In genomic region chr1:62435844-62436243, GRCm38 (mm10) we compare ENCODE assay signal across 17 mouse cellular contexts.
DNase-seq lines count a peak whose midpoint lies in the region; ATAC-seq and TF ChIP-seq lines count a peak whose summit lies in the region.
"Had no signal": no experiment of that assay in that cellular context is flagged by ENCODE, and none has a peak within 500 bp of the region (broad histone marks: within the 10 kb centered on the region; RNA-seq: fewer than 3 reads in every experiment).

No protein-coding gene starts in this region.

- no peak for ATAC-seq in hindbrain, embryonic 14.5 days (ENCODE audit: low FRiP score)
- no peak for ATAC-seq in hindbrain, embryonic 13.5 days (ENCODE audit: low FRiP score)
- ATAC-seq in embryonic facial prominence, embryonic 14.5 days (ENCODE audit: low read depth): no peak
- no peak for ATAC-seq in midbrain, embryonic 14.5 days (ENCODE audit: low FRiP score, low TSS enrichment)
- ATAC-seq: forebrain, embryonic 13.5 days; intestine, embryonic 16.5 days had no signal

- H3K27ac ChIP-seq in hindbrain, embryonic 14.5 days: no peak overlapping the region
- H3K27ac ChIP-seq in hindbrain, embryonic 13.5 days: no peak overlapping the region
- H3K27ac ChIP-seq in embryonic facial prominence, embryonic 14.5 days (replicated peaks; ENCODE audit: low read depth, low read length): peak overlapping the region; percentile 41; the same call in 1 of the 2 replicates
- H3K27ac ChIP-seq in midbrain, embryonic 14.5 days (replicated peaks; ENCODE audit: low read depth, low read length): no peak overlapping the region
- H3K27ac ChIP-seq in gastrocnemius, adult 2 months: no peak overlapping the region
- H3K27ac ChIP-seq: forebrain, embryonic 13.5 days; heart, embryonic 10.5 days; liver, embryonic 14.5 days; neural tube, embryonic 12.5 days had no signal

- TF ChIP-seq POLR2A in brain, embryonic 14.5 days (IDR thresholded peaks at IDR 0.05; ENCODE audit: borderline replicate concordance, extremely low read depth, insufficient read depth, insufficient read length, poor library complexity, severe bottlenecking): no peak

- no peak for TF ChIP-seq CTCF in brain, embryonic 14.5 days (IDR thresholded peaks at IDR 0.05; ENCODE audit: borderline replicate concordance, extremely low read depth, insufficient read depth, insufficient read length)
- TF ChIP-seq CTCF in gastrocnemius, adult 2 months (IDR thresholded peaks at IDR 0.05): no peak

- no peak overlapping the region for H3K4me2 ChIP-seq in hindbrain, embryonic 14.5 days (replicated peaks)
- H3K4me2 ChIP-seq in hindbrain, embryonic 13.5 days: no peak overlapping the region
- H3K4me2 ChIP-seq in embryonic facial prominence, embryonic 14.5 days (ENCODE audit: low read depth, low read length): no peak overlapping the region
- H3K4me2 ChIP-seq in midbrain, embryonic 14.5 days (ENCODE audit: low read length): no peak overlapping the region
- H3K4me2 ChIP-seq: forebrain, embryonic 13.5 days; neural tube, embryonic 12.5 days had no signal

- H3K9ac ChIP-seq in hindbrain, embryonic 14.5 days: no peak overlapping the region
- H3K9ac ChIP-seq in hindbrain, embryonic 13.5 days: no peak overlapping the region
- H3K9ac ChIP-seq in embryonic facial prominence, embryonic 14.5 days (ENCODE audit: low read depth, low read length): no peak overlapping the region
- no peak overlapping the region for H3K9ac ChIP-seq in midbrain, embryonic 14.5 days (replicated peaks; ENCODE audit: low read length)
- H3K9ac ChIP-seq: forebrain, embryonic 13.5 days; liver, embryonic 14.5 days; neural tube, embryonic 12.5 days had no signal

- no peaks in the 10 kb centered on the region for H3K9me3 ChIP-seq in hindbrain, embryonic 14.5 days (ENCODE audit: control insufficient read depth, low read length)
- no peaks in the 10 kb centered on the region for H3K9me3 ChIP-seq in hindbrain, embryonic 13.5 days
- H3K9me3 ChIP-seq in embryonic facial prominence, embryonic 14.5 days (ENCODE audit: control insufficient read depth, low read length): no peaks in the 10 kb centered on the region
- H3K9me3 ChIP-seq in midbrain, embryonic 14.5 days (ENCODE audit: control insufficient read depth, low read length): no peaks in the 10 kb centered on the region
- H3K9me3 ChIP-seq: forebrain, embryonic 13.5 days; heart, embryonic 10.5 days; neural tube, embryonic 12.5 days had no signal

- no peaks in the 10 kb centered on the region for H3K4me1 ChIP-seq in hindbrain, embryonic 14.5 days (replicated peaks; ENCODE audit: control insufficient read depth, insufficient read depth, low read length)
- H3K4me1 ChIP-seq in hindbrain, embryonic 13.5 days (replicated peaks): 0 out of 2 replicates have a peak, but pooled peaks cover 3% of the 10 kb centered on the region
- H3K4me1 ChIP-seq in embryonic facial prominence, embryonic 14.5 days (ENCODE audit: control insufficient read depth, insufficient read depth, low read length): peaks cover 3% of the 10 kb centered on the region; the same call in 1 of the 2 replicates
- H3K4me1 ChIP-seq in midbrain, embryonic 14.5 days (ENCODE audit: control insufficient read depth, insufficient read depth, low read length): no peaks in the 10 kb centered on the region

- peak; percentile 26 for DNase-seq in hindbrain, embryonic 14.5 days (ENCODE audit: low spot score)
- DNase-seq in brain, embryonic 14.5 days (ENCODE audit: low read depth): peak; percentile 56
- DNase-seq in embryonic facial prominence, embryonic 14.5 days (ENCODE audit: low spot score): no peak
- DNase-seq in midbrain, embryonic 14.5 days: peak; percentile 42
- no peak for DNase-seq in gastrocnemius, adult 2 months
- DNase-seq in liver: no peak
- DNase-seq: adrenal gland, postnatal 14 days; gastrocnemius, postnatal 25 days; heart, postnatal 36 days; lung, postnatal 4 days; thymus, adult 18-20 months had no signal

- no peaks in the 10 kb centered on the region for H3K36me3 ChIP-seq in hindbrain, embryonic 14.5 days (replicated peaks; ENCODE audit: control insufficient read depth, insufficient read depth)
- H3K36me3 ChIP-seq in hindbrain, embryonic 13.5 days: no peaks in the 10 kb centered on the region
- H3K36me3 ChIP-seq in embryonic facial prominence, embryonic 14.5 days (ENCODE audit: control insufficient read depth, insufficient read depth, low read length): no peaks in the 10 kb centered on the region
- H3K36me3 ChIP-seq in midbrain, embryonic 14.5 days (ENCODE audit: control insufficient read depth, insufficient read depth, low read length): no peaks in the 10 kb centered on the region
- H3K36me3 ChIP-seq: heart, embryonic 10.5 days; neural tube, embryonic 12.5 days had no signal

- no peak overlapping the region for H3K4me3 ChIP-seq in hindbrain, embryonic 14.5 days (replicated peaks; ENCODE audit: low read length)
- no peak overlapping the region for H3K4me3 ChIP-seq in hindbrain, embryonic 13.5 days
- no peak overlapping the region for H3K4me3 ChIP-seq in embryonic facial prominence, embryonic 14.5 days (ENCODE audit: low read depth, low read length)
- no peak overlapping the region for H3K4me3 ChIP-seq in midbrain, embryonic 14.5 days (replicated peaks; ENCODE audit: low read depth, low read length)
- H3K4me3 ChIP-seq in gastrocnemius, adult 2 months: no peak overlapping the region
- H3K4me3 ChIP-seq: forebrain, embryonic 13.5 days; heart, embryonic 10.5 days; neural tube, embryonic 12.5 days had no signal

- intact Hi-C loops in gastrocnemius, adult 2 months (cut with DNase I): no loop called here

- WGBS in hindbrain, embryonic 14.5 days: 59% methylated on average over 9 of the region's 9 CpGs
- WGBS in hindbrain, embryonic 13.5 days: 64% methylated on average over 9 of the region's 9 CpGs
- 50% methylated on average over 9 of the region's 9 CpGs for WGBS in embryonic facial prominence, embryonic 14.5 days
- WGBS in midbrain, embryonic 14.5 days: 58% methylated on average over 9 of the region's 9 CpGs

- H3K27me3 ChIP-seq in hindbrain, embryonic 14.5 days (ENCODE audit: control insufficient read depth, insufficient read depth, low read length): no peaks in the 10 kb centered on the region
- no peaks in the 10 kb centered on the region for H3K27me3 ChIP-seq in hindbrain, embryonic 13.5 days
- H3K27me3 ChIP-seq in embryonic facial prominence, embryonic 14.5 days (replicated peaks; ENCODE audit: control insufficient read depth, insufficient read depth, low read length): no peaks in the 10 kb centered on the region
- no peaks in the 10 kb centered on the region for H3K27me3 ChIP-seq in midbrain, embryonic 14.5 days (ENCODE audit: control insufficient read depth, insufficient read depth, low read length)
- H3K27me3 ChIP-seq: neural tube, embryonic 12.5 days had no signal

Comparison
In these comparisons a context has a peak if more than half of its experiments do, and no peak if none do; other contexts are left out.
1. DNase-seq: peak in hindbrain, embryonic 14.5 days (single experiment), brain, embryonic 14.5 days (single experiment) and midbrain, embryonic 14.5 days (single experiment); none in embryonic facial prominence, embryonic 14.5 days (single experiment), gastrocnemius, adult 2 months (single experiment) and liver (single experiment).